Mouse (Mus musculus) limb, embryonic 12.5 days (tissue): Measurements from ENCODE around the gene Scamp4. TPM values are rescaled to one million over a fixed set of nuclear protein-coding genes. Genes with fewer than 3 reads are reported as not detected.
A peak's percentile ranks its signal among the peaks of the same experiment; 100 is the strongest.

Experiments
- ATAC-seq: fragments of 200-750 bp; cut with Nextera tagmentation; 2 replicates; pipeline ENCODE4 v1.8.0; 2017; ENCODE audit warnings: low read depth, moderate TSS enrichment; ENCODE audit not compliant: insufficient number of reproducible peaks, insufficient read depth, low FRiP score, low TSS enrichment
- H3K27ac ChIP-seq: fragments of 300-500 bp; sonication (generic); 2 replicates; pipeline ENCODE4 v1.5.1; 2016; ENCODE audit warnings: mild to moderate bottlenecking, moderate library complexity
- H3K27me3 ChIP-seq: fragments of 300-500 bp; sonication (generic); 2 replicates; pipeline ENCODE4 v1.6.1; 2016; ENCODE audit warnings: mild to moderate bottlenecking, moderate library complexity
- H3K36me3 ChIP-seq: fragments of 300-500 bp; sonication (generic); 2 replicates; pipeline ENCODE4 v1.6.1; 2016; ENCODE audit warnings: mild to moderate bottlenecking, moderate library complexity
- H3K4me1 ChIP-seq: fragments of 300-500 bp; sonication (generic); replicated peaks from 2 replicates; pipeline ENCODE4 v1.6.1; 2016
- H3K4me2 ChIP-seq: fragments of 300-500 bp; sonication (generic); 2 replicates; pipeline ENCODE4 v1.6.1; 2016; ENCODE audit warnings: mild to moderate bottlenecking, moderate library complexity
- H3K4me3 ChIP-seq: fragments of 300-500 bp; sonication (generic); replicated peaks from 2 replicates; pipeline ENCODE4 v1.5.1; 2016; ENCODE audit warnings: mild to moderate bottlenecking
- H3K9ac ChIP-seq: fragments of 300-500 bp; sonication (generic); replicated peaks from 2 replicates; pipeline ENCODE4 v1.6.1; 2016; ENCODE audit warnings: mild to moderate bottlenecking, moderate library complexity
- H3K9me3 ChIP-seq: fragments of 300-500 bp; sonication (generic); 2 replicates; pipeline ENCODE4 v1.6.1; 2016; ENCODE audit warnings: mild to moderate bottlenecking, moderate library complexity
- WGBS: fragments of 180-500 bp; shearing (Covaris S2); methylation state at CpG from one replicate; pipeline ENCODE4 v1.1.7; 2016; 5-methylcytosine and 5-hydroxymethylcytosine counted together
- polyA plus RNA-seq: library from polyadenylated mRNA; unstranded; fragments of >200 nt; fragmentation: Nextera tagmentation; extraction: Ambion mirVana; gene quantifications from 2 replicates; pipeline ENCODE4 v1.2.1, GENCODE M21; 2016

Gene Scamp4
- polyA plus RNA-seq, 1 experiment from 2014 or later: 62.1 TPM

DNA sequence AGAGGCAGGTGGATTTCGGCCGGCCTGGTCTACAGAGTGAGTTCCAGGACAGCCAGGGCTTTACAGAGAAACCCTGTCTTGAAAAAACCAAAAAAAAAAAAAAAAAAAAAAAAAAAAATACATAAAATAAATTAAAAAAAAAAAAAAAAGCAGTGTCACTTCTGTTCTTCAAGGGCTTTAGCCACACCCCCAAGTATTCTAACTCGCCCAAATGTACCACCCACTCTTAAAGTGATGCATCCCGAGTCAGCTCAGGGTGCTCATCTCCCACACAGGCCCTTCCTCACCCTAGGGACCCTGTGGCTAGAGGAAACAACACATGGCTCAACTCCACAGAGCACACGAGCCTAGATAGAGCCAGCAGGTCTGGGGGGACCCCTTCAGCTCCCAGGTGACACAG, 19.6 kb upstream of the Scamp4 start:
- peaks cover 56% of the 10 kb centered on the region for H3K36me3 ChIP-seq
- peaks cover 22% of the 10 kb centered on the region for H3K4me1 ChIP-seq
- no peak for ATAC-seq

DNA sequence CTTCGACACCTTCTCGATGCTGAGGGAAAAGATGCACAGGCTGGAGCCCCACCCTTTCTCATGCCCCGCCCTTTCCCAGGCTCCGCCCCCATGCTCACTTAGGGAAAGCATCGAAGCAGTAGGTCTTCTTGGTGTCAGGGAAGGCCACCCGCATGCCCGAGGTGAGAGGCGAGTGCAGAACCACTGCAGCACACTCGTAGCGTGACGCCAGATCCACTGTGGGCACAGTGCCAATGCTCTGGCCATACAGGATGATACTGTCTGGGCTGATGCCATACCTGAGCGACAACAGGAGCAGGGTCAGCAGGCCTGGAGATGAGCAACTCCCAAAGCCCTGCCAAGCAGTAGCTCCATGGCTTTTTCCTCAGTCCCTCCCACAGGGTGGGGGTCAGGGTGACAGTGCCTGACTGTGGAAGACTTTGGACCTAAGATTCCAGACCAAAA, 18.6 kb upstream of the Scamp4 start:
- no peak overlapping the region for H3K4me2 ChIP-seq
- peaks cover 24% of the 10 kb centered on the region for H3K4me1 ChIP-seq
- no peak overlapping the region for H3K27ac ChIP-seq
- H3K9me3 ChIP-seq: no peaks in the 10 kb centered on the region
- H3K4me3 ChIP-seq: no peak overlapping the region
- ATAC-seq: no peak
- H3K9ac ChIP-seq: 0 out of 2 replicates have a peak overlapping the region, but pooled peaks have one; percentile 34
- H3K36me3 ChIP-seq: peaks cover 56% of the 10 kb centered on the region
- WGBS: 65% methylated on average over 12 of the region's 12 CpGs
- H3K27me3 ChIP-seq: no peaks in the 10 kb centered on the region

More for the DNA sequence above, 19.6 kb upstream of the Scamp4 start:
- Histone ChIP-seq H3K4me2 (no peak overlapping the region), H3K27ac (no peak overlapping the region), H3K9ac (no peak overlapping the region), H3K4me3 (no peak overlapping the region), H3K27me3 (no peaks in the 10 kb centered on the region), H3K9me3 (no peaks in the 10 kb centered on the region)
- WGBS: 92% methylated on average over 5 of the region's 5 CpGs

DNA sequence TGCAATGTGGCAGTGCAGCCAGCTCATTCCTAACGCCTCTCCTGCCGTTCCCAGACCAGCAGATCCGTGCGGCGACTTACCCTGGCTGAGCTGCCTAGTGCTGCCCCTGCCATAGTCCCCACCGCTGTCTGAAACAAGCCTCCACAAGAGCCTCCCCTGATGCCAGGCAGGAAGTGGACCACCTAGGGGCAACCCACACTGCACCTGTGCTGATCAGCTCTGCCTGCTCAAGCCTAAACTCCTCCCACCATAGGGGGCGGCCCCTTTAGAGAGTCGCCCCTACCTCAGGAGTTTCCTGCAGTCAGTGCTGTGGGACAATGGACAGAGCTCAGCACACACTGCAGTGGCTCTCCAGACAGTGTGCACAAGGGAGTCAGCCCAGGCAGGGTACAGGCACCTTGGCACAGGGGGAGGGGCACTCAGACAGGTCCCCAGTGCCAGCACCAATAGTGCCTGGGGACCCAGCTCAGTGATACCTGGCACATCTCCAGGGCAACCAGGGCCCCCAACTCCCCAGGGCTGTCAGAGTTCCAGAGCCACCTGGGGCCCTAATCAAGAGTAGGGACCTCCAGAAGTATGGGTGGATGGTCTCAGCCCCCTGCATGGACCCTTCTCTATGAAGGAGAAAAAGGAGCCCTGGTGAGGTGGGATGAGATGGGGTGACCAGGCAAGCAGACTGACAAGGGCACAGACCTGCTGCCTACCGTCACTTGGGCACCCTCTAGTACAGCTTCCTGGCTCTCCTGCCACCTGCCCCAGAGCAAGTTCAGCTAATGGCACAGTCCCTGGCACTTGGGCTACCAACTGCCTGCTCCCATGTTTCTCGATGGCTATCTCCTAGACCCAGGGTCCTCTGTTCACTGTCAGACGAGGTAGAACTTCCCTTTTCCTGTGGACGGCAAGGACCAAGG, 17.8 kb upstream of the Scamp4 start:
- H3K4me1 ChIP-seq: peaks cover 30% of the 10 kb centered on the region
- WGBS: 75% methylated on average over 12 of the region's 12 CpGs
- H3K27me3 ChIP-seq: no peaks in the 10 kb centered on the region
- H3K9me3 ChIP-seq: no peaks in the 10 kb centered on the region
- H3K4me2 ChIP-seq: peak overlapping the region; percentile 32; the same call in 1 of the 2 replicates
- 0 out of 2 replicates have a peak overlapping the region, but pooled peaks have one; percentile 8 for H3K4me3 ChIP-seq
- ATAC-seq: no peak
- no peak overlapping the region for H3K27ac ChIP-seq
- H3K9ac ChIP-seq: peak overlapping the region; percentile 34; the same call in 1 of the 2 replicates
- peaks cover 56% of the 10 kb centered on the region for H3K36me3 ChIP-seq

DNA sequence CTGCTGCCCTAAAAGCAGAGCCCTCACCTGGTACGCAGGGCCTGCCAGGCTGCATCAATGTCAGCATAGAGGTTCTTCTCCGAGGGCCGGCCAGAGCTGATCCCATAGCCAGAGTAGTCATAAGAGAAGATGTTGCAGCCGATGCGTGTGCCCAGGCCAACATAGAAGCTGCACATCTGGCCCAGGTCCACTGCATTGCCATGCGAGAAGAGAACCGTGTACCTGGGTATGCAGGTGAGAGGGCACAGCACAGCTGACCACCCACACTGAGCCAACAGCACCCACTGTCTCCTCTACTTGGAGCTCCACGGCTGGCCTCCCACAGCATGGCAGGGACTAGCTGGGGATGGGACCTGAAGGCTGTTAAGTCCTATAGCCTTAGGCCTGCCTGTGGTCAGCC, 17.1 kb upstream of the Scamp4 start:
- Histone ChIP-seq H3K4me2 (peak overlapping the region; percentile 32), H3K4me1 (peaks cover 30% of the 10 kb centered on the region), H3K9ac (no peak overlapping the region; the same call in 1 of the 2 replicates), H3K27ac (no peak overlapping the region), H3K9me3 (no peaks in the 10 kb centered on the region), H3K4me3 (0 out of 2 replicates have a peak overlapping the region, but pooled peaks have one; percentile 8), H3K27me3 (no peaks in the 10 kb centered on the region), H3K36me3 (peaks cover 56% of the 10 kb centered on the region)
- WGBS: 90% methylated on average over 8 of the region's 8 CpGs
- ATAC-seq: no peak

- peak overlapping the region; percentile 32; the same call in 1 of the 2 replicates for H3K4me2 ChIP-seq
- H3K9ac ChIP-seq: no peak overlapping the region; the same call in 1 of the 2 replicates
- 94% methylated on average over 51 of the region's 51 CpGs for WGBS
- ATAC-seq: no peak
- H3K27ac ChIP-seq: peak overlapping the region; percentile 53
- peaks cover 51% of the 10 kb centered on the region for H3K36me3 ChIP-seq
- H3K4me3 ChIP-seq: peak overlapping the region; percentile 11; the same call in 1 of the 2 replicates
- no peaks in the 10 kb centered on the region for H3K27me3 ChIP-seq
- peaks cover 30% of the 10 kb centered on the region for H3K4me1 ChIP-seq
- H3K9me3 ChIP-seq: no peaks in the 10 kb centered on the region
Measured at GRCm38 (mm10) chr10:80586407-80587304, 16.0 kb upstream of the Scamp4 start.

DNA sequence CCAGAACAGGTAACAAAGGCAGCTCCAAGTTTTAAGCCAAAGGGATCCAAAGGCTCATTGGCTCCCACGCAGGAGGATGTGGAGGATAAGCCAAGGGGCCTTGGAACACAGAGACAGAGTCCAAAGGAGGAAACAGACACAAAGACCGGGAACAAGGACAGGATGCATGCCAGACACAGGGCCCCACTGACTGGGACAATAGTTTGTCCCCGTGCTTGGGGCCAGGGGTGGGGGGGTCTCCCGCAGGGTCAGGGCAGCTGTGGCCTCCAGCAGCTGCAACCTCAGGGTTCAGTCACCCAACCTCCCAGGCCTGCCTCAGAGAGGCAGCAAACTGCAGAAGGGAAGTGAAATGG, 15.4 kb upstream of the Scamp4 start:
- no peak for ATAC-seq
- H3K27me3 ChIP-seq: no peaks in the 10 kb centered on the region
- 64% methylated on average over 3 of the region's 4 CpGs for WGBS
- no peak overlapping the region for H3K9ac ChIP-seq
- H3K4me2 ChIP-seq: peak overlapping the region; percentile 10; the same call in 1 of the 2 replicates
- 0 out of 2 replicates have a peak overlapping the region, but pooled peaks have one; percentile 11 for H3K4me3 ChIP-seq
- H3K36me3 ChIP-seq: peaks cover 45% of the 10 kb centered on the region
- no peaks in the 10 kb centered on the region for H3K9me3 ChIP-seq
- H3K4me1 ChIP-seq: peaks cover 30% of the 10 kb centered on the region
- peak overlapping the region; percentile 53; the same call in 1 of the 2 replicates for H3K27ac ChIP-seq

DNA sequence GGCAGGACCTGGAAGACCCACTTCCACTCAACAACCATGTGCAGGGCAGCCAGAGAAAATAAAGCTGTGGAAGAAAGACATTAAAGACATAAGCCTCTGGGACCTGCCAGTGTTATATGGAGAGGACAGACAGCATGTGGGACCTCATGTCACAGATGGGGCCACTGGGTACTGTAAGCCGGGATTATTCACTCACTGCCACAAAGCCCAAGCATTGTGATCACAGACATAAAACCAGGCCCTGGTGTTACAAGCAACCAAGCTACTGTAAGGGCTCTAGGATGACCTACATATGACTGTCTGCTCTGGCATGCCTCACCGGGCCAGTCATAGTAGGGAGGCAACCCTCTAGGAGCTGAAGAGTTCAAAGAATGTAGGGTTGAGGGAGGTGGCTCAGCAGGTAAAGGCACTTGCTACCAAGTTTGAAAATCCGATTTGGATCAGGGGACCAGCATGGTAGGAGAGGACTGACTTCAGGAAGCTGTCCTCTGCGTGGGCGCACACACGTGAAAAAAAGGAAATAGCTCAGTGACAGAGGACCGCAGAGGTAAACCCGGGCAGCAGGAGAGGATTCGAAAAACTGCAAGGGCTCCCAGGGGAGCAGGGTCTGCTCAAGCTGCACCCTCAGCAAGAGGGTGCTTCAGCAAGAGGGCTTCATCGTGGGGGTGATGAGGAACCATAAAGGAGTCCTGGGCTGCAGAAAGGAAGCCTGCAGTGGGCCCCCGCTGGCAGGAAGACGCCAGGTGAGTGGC, 13.4 kb upstream of the Scamp4 start:
- H3K4me2 ChIP-seq: peak overlapping the region; percentile 99
- H3K4me1 ChIP-seq: peaks cover 30% of the 10 kb centered on the region
- H3K36me3 ChIP-seq: peaks cover 28% of the 10 kb centered on the region
- no peaks in the 10 kb centered on the region for H3K27me3 ChIP-seq
- H3K9ac ChIP-seq: peak overlapping the region; percentile 86
- WGBS: 18% methylated on average over 12 of the region's 12 CpGs
- ATAC-seq: no peak
- peak overlapping the region; percentile 92 for H3K4me3 ChIP-seq
- H3K27ac ChIP-seq: peak overlapping the region; percentile 62; the same call in 1 of the 2 replicates
- H3K9me3 ChIP-seq: no peaks in the 10 kb centered on the region

DNA sequence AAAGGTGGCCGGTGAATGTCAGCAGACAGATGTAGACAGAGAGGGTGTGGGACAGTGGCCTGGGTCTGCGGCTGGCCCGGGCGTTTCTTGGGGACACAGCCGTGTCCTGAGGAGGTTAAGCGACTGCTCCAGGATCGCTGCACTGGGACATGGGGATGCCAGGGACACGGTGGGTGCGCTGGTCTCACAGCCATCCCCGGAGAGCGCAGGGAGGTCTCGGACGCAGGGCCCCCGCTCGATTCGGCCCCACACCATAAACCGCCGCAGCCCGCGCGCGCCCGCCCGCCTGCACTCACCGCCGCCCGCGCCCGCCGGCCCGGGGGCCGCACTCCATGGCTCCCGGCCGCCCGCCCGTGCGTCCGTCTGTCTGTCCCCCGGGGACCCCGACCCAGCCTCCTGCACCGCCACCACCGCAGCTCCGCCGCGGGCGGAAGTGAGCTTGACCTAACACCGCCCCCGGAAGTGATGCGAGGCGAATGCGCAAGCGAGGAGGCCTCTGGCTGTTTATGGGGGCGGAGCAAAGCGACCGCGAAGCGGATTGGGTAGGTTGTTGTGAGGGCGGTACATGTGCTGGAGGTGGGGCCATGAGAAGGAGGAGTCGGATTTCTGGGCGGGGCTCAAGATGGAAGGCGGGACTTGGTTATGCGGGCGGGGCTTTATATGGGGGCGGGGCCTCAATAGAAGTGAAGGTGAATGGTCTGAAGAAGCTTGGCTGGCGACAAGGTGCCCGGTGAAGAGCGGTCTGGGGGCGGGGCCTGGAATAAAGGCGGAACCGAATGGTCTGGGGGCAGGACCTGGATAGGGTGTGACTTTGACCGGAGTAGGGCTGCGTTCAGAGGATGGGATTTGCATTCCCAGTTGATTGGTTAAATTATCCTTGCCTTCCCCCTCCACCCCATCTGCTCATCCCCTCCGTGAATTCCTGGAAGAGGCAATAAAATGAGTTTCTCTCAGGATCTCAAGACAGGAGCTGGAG, 12.5 kb upstream of the Scamp4 start, which contains the start of gene Abhd17a:
Gene Abhd17a (minus strand): TSS at position 463 of the 976 bp plus-strand sequence.
- WGBS: under 1% methylated on average over 71 of the region's 73 CpGs
- Histone ChIP-seq H3K4me2 (peak within 1 kb of the TSS; percentile 99), H3K27me3 (no peaks in the 10 kb centered on the region), H3K4me1 (peaks cover 23% of the 10 kb centered on the region), H3K9ac (peak within 1 kb of the TSS; percentile 86), H3K4me3 (peak within 1 kb of the TSS; percentile 92), H3K27ac (peak within 1 kb of the TSS; percentile 62; the same call in 1 of the 2 replicates), H3K36me3 (peaks cover 19% of the 10 kb centered on the region), H3K9me3 (no peaks in the 10 kb centered on the region)
- ATAC-seq: peak; percentile 94

GRCm38 (mm10) chr10:80596318-80596717, 6.4 kb upstream of the Scamp4 start:
- no peaks in the 10 kb centered on the region for H3K36me3 ChIP-seq
- no peak overlapping the region for H3K4me3 ChIP-seq
- no peak overlapping the region for H3K27ac ChIP-seq
- no peaks in the 10 kb centered on the region for H3K27me3 ChIP-seq
- H3K4me1 ChIP-seq: no peaks in the 10 kb centered on the region
- H3K4me2 ChIP-seq: no peak overlapping the region
- no peaks in the 10 kb centered on the region for H3K9me3 ChIP-seq
- ATAC-seq: no peak
- H3K9ac ChIP-seq: no peak overlapping the region
- WGBS: 43% methylated on average over 4 of the region's 4 CpGs
